Mouse (Mus musculus): Measurements from ENCODE around the gene Uvssa. TPM values are rescaled to one million over a fixed set of nuclear protein-coding genes. Genes with fewer than 3 reads are reported as not detected.

Gene Uvssa
- 10 to 100 TPM; 20.6 to 26.3 TPM for total RNA-seq (2023)

DNA sequence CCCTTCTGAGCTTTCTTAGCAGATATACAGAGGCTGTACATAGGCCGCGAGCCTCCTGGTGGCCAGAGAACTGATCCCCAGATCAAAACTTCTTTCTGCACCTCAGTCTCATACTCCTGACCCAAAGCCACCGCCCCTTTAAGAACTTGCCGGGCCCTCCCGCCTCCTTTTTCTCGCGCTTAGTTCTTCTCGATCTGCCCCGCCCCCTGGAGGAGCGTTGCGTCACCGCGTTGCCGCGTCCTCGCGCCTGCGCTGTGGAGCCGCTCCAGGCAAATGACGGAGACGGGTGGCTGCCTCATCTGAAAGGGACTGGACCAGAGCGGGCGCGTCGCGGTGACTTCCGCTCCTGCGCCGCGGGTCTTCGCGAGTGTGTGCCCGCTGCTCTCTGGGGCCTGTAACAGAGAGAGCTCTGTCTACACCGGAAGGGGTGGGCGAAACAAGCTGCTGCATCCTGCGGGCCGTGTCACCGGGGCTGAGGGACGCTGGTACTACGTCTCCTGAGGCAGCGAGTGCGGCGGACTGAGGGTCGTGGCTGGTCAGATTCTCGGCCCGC is at the start of gene Uvssa:
Uvssa (plus strand) TSS at position 248 of the 553 bp plus-strand sequence.

DNA sequence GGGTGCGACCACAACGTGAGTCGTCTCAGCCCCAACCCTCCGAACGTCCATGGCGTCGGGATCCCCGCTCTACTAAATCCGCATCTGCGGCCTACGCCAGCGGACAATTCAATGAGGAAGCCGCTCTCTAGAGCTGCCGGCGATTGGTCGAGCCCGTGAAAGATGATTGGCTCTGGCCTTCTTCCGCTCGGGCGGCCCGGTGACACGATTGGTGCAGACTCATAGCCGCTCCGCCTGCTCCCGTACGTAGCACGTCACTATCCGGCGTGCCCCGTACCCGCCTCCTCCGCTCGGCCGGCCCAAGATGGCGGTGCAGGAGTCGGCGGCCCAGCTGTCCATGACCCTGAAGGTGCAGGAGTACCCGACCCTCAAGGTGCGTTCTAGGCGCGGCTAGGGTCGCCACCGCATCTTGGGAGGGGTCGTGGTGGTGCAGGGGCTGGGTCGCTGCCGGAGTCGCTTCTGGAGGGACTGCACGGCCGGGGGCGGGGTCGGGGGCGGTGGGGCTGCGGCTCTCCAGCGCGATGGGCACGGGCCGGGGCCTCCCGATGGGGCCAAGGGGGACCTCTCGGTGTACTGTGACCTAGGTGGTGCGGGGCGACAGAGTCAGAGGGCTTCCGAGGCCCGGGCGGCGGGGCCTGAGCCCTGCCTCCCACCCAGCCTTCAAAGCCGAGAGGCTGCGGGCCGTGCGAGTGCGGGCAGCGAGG is 42.9 kb upstream of the Uvssa start, which contains the start of gene Maea:
Maea (plus strand) TSS at position 237 of the 704 bp plus-strand sequence.

DNA sequence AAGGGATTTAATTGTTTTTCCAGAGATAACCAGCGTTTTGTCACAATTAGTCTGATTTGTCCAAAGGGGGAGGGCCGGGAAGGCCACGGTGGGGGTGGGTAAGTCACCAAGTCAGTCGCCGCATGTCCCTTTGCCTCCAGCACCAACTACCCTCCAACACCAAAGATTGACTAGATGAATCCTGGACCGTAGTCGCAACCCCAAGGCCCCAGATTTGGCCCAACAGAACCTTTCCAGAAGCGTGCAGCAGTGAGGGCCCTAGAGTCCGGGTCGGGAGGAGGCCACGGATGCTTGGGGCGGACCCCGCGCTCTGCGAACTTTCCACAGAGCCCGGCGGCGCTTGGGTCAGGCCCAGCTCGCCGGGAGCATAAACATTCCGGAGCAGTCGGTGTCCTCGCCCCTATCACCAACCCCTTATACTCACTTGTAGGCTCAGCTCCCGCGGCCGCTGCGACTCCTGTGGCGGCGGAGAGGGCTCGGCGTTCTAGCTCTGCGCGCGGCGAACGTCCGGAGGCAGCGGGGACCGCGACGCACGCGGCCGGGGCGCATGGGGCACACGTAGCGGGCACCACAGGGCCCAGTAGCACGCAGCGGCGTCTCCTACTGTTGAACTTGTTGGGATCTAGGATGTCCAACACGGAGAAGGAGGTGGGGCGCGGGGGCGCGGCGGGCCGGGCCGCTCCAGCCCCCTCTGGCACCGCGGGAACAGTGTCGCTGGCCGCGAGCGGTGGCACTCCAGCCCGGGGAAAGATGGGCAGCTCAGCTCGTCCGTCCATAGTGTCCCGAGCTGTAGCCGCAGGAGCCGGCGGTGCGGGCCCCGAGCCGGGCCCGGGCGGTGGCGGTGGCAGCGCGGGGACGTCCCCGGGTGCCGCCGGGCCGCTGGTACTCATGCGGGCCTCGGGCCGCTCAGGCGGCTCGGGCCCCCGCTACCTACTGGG is 55.1 kb downstream of the Uvssa start, which contains the start of gene Nkx1-1:
Nkx1-1 (minus strand) TSS at position 776 of the 938 bp plus-strand sequence.

Other genes starting within 250 kb of the Uvssa start
- under 1 TPM; 0.56 to 0.64 TPM for gene Spon2, start 160.1 kb upstream of the Uvssa start, total RNA-seq (2023)
- gene Ctbp1, start 103.6 kb upstream of the Uvssa start, total RNA-seq (2023) = 100 to 1,000 TPM; 227 to 240 TPM
- 100 to 1,000 TPM in 1 of 2 experiments, 10 to 100 TPM in 1; 95.7 to 103 TPM for gene Maea, start 43.0 kb upstream of the Uvssa start, total RNA-seq (2023)
- gene Nkx1-1, start 55.4 kb downstream of the Uvssa start, total RNA-seq (2023) = not detected